Mouse (Mus musculus): ENCODE measurements around the gene Ankrd13a.
A peak's percentile ranks its signal among the peaks of the same experiment; 100 is the strongest.

The Ankrd13a gene

GRCm38 (mm10) chr5:114799848-114800247, 25.4 kb downstream of the Ankrd13a start:
- no peak for DNase-seq (ENCODE audit: low read depth)

GRCm38 (mm10) chr5:114801049-114801448, 26.6 kb downstream of the Ankrd13a start:
- peak; percentile 77 for DNase-seq (ENCODE audit: low read depth)

GRCm38 (mm10) chr5:114801841-114802240, 27.4 kb downstream of the Ankrd13a start:
- no peak for DNase-seq (ENCODE audit: low read depth)

GRCm38 (mm10) chr5:114803231-114803630, 28.8 kb downstream of the Ankrd13a start:
- DNase-seq (ENCODE audit: low read depth), result no peak

- no peak for DNase-seq (ENCODE audit: low read depth)
These were observed 29.9 kb downstream of the Ankrd13a start for GRCm38 (mm10) chr5:114804335-114804734.

- DNase-seq (ENCODE audit: low read depth), result no peak
These were observed 30.5 kb downstream of the Ankrd13a start for GRCm38 (mm10) chr5:114804958-114805357.

GRCm38 (mm10) chr5:114805436-114806350, 31.2 kb downstream of the Ankrd13a start:
- no peak for DNase-seq (ENCODE audit: low read depth)

GRCm38 (mm10) chr5:114806636-114807035, 32.2 kb downstream of the Ankrd13a start:
- DNase-seq (ENCODE audit: low read depth), result no peak

- DNase-seq (ENCODE audit: low read depth), result no peak
These were observed 32.6 kb downstream of the Ankrd13a start for GRCm38 (mm10) chr5:114807063-114807462.

- no peak for DNase-seq (ENCODE audit: low read depth)
These were observed 33.0 kb downstream of the Ankrd13a start for GRCm38 (mm10) chr5:114807468-114807867.

- no peak for DNase-seq (ENCODE audit: low read depth)
These were observed 33.4 kb downstream of the Ankrd13a start for GRCm38 (mm10) chr5:114807893-114808292.

- DNase-seq (ENCODE audit: low read depth), result no peak
These were observed 33.9 kb downstream of the Ankrd13a start for GRCm38 (mm10) chr5:114808385-114808784.

GRCm38 (mm10) chr5:114809181-114809756, 34.8 kb downstream of the Ankrd13a start:
- no peak for DNase-seq (ENCODE audit: low read depth)

- no peak for DNase-seq (ENCODE audit: low read depth)
These were observed 35.3 kb downstream of the Ankrd13a start for GRCm38 (mm10) chr5:114809826-114810225.

- DNase-seq (ENCODE audit: low read depth), result no peak
These were observed 39.2 kb downstream of the Ankrd13a start for GRCm38 (mm10) chr5:114813525-114814181.

GRCm38 (mm10) chr5:114816599-114816998, 42.1 kb downstream of the Ankrd13a start:
- no peak for DNase-seq (ENCODE audit: low read depth)

GRCm38 (mm10) chr5:114818124-114818523, 43.6 kb downstream of the Ankrd13a start:
- DNase-seq (ENCODE audit: low read depth), result no peak

- DNase-seq (ENCODE audit: low read depth), result no peak
These were observed 48.6 kb downstream of the Ankrd13a start, which contains the start of gene 1500011B03Rik for GRCm38 (mm10) chr5:114822796-114823688. TSS of gene 1500011B03Rik (minus strand) at chr5:114823468.

GRCm38 (mm10) chr5:114824197-114824596, 49.7 kb downstream of the Ankrd13a start:
- DNase-seq (ENCODE audit: low read depth), result no peak

GRCm38 (mm10) chr5:114825978-114826691, 51.7 kb downstream of the Ankrd13a start:
- DNase-seq (ENCODE audit: low read depth), result peak; percentile 94

GRCm38 (mm10) chr5:114827427-114827826, 53.0 kb downstream of the Ankrd13a start:
- DNase-seq (ENCODE audit: low read depth), result no peak

Measured in c-Kit-positive CD71-positive TER-119-negative erythroid progenitor cells, embryonic 14.5 days (primary cell).